Mouse (Mus musculus): ENCODE results near the gene Pdilt. TPM values are rescaled to one million over a fixed set of nuclear protein-coding genes. Genes with fewer than 3 reads are reported as not detected.

Gene Pdilt
- total RNA-seq (2023), result not detected

DNA sequence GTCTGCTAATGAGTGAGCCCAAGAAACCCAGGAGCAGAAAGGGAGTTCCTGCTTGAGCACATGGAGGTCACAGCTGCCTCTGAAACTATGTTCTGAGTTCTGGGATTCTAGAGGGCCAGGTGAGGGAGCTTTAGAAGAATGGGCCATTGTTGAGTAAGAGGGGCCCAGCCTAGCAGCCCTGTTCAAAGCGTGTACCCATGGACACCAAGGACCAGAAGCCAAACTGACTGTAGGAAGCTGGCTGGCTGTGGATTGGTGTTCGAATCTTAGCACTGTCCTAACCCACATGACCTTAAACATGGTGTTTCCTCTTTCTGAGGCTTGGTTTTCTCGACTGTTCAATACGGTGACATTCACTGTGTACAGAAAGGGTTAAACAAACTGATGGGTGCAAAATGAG lies at the start of gene Pdilt:
Gene Pdilt, minus strand, starts transcription at position 101 of the 400 bp plus-strand sequence.

DNA sequence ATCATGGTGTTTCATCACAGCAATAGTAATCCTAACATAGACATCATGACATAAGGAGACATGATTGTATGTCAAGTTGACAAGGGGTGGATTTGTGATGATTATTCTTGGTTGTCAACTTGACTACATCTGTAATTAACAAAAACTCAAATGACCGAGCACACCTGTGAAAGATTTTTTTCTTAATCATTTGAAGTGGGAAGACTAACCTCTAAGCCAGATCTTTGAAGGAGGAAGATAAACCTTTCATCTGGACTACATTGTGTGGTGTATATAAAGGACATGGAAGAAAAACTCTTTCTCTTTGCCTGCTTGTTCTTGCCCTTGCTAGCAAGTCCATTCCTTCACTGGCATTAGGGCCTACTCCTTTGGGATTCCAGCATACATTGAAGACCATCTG lies 30.8 kb upstream of the Pdilt start, which contains the start of gene Acsm2:
Gene Acsm2, plus strand, starts transcription at position 301 of the 400 bp plus-strand sequence.

DNA sequence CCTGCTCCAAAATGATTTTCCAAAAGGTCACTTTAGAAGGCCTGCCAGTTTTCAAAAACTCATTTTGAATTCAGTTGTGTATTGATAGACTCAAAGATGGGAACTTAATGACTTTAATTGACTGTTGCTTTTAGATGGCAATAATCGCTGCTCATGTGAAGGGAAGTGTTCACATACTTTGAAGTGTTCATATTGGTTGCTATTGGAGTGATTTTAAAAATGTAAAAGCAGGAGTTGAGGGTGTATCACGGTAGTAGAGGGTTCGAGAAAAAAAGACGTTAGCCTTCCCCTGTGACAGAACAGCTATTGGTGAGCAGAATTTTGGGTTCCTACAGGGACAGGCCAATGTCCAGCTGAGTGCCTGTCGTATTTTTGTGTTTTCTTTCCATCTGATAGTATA lies 4.1 kb downstream of the Pdilt start, which contains the start of gene Acsm5:
Gene Acsm5, plus strand, starts transcription at position 301 of the 400 bp plus-strand sequence.

DNA sequence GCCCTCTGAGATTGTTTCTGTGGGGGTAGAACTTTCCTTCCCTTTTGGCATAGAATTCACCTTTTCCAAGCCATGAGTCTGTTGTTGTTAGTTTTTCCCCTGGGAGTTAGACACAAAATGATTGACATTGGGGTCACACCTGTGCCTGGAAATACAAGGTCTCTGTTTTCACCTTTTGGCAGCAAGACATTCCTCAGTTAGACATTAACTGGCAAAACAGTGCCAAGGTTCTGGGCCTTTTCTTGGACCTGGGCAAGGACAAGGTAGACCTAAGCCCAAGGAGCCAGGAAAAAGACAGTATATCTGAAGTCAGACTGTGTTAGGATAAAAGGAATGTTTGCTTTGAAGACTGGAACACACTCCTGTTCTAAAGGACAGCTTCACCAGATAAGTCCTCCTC lies 44.0 kb downstream of the Pdilt start, which contains the start of gene Umod:
Gene Umod, minus strand, starts transcription at position 27 of the 400 bp plus-strand sequence.

DNA sequence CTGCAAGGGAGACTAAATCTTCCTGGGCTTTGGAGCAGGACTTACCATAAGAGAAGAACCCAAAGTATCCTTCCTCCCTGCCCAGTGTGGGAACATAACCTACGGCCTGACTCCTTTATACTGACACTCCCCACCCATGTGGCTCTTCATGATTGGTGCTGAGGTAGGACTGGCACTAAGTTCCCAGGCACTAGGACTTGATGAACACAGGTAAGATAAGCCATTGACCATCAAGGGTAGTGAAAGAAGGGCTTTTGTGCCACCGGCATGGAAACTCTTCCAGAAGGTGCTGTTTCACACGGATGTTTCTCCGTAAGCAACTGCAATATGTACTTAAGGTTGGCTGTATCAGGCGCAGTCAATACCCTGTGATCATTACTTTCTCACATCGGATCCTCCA lies 64.1 kb downstream of the Pdilt start, which contains the start of gene Gp2:
Gene Gp2, minus strand, starts transcription at position 101 of the 400 bp plus-strand sequence.

Other genes starting within 250 kb of the Pdilt start
- 1 to 10 TPM; 4.1 to 5.2 TPM for gene Gp2, start 64.2 kb downstream of the Pdilt start, total RNA-seq (2023)
- not detected for gene Umod, start 44.2 kb downstream of the Pdilt start, total RNA-seq (2023)
- not detected for gene Acsm5, start 4.0 kb downstream of the Pdilt start, total RNA-seq (2023)
- gene Acsm2, start 30.9 kb upstream of the Pdilt start, total RNA-seq (2023), result not detected
- gene Acsm1, start 83.5 kb upstream of the Pdilt start, total RNA-seq (2023), result not detected
- not detected for gene Acsm4, start 166.5 kb upstream of the Pdilt start, total RNA-seq (2023)
- 10 to 100 TPM; 19.8 to 22.5 TPM for gene Thumpd1, start 197.3 kb upstream of the Pdilt start, total RNA-seq (2023)
- not detected for gene Acsm3, start 237.4 kb upstream of the Pdilt start, total RNA-seq (2023)

All from monocyte, adult 59 days (primary cell).